Mouse (Mus musculus): ENCODE measurements around the gene Ufsp1. TPM values are rescaled to one million over a fixed set of nuclear protein-coding genes. Genes with fewer than 3 reads are reported as not detected.
"Not testable (repeated sequence)": the region's sequence is repeated elsewhere in the genome, so short reads cannot be mapped to it uniquely, and the experiment has no call there.

Gene Ufsp1
- polyA plus RNA-seq (2015; fragmentation: Nextera tagmentation; extraction: Ambion mirVana), result 18.2 and 18.7 TPM in 2 replicates

- H3K4me1 ChIP-seq, result peaks cover 39% of the 10 kb centered on the region
- H3K27me3 ChIP-seq (replicated peaks), result peaks cover 27% of the 10 kb centered on the region
- no peaks in the 10 kb centered on the region for H3K9me3 ChIP-seq
- peak within 1 kb of the TSS; percentile 87 for H3K27ac ChIP-seq
- H3K4me2 ChIP-seq, result peak within 1 kb of the TSS; percentile 98
- H3K36me3 ChIP-seq (replicated peaks), result peaks cover 38% of the 10 kb centered on the region
- ATAC-seq (replicated peaks), result peak; percentile 96
- under 1% methylated on average over 52 of the region's 52 CpGs for WGBS
- peak within 1 kb of the TSS; percentile 70 for H3K9ac ChIP-seq
- peak within 1 kb of the TSS; percentile 54 for H3K4me3 ChIP-seq
These were observed at the start of gene Ufsp1 for GRCm38 (mm10) chr5:137293839-137294743. Ufsp1 (plus strand) TSS chr5:137294629.

- 91% methylated on average over 14 of the region's 14 CpGs for WGBS
These were observed 30.3 kb upstream of the Ufsp1 start for GRCm38 (mm10) chr5:137263897-137264720.

GRCm38 (mm10) chr5:137264787-137265186, 29.6 kb upstream of the Ufsp1 start:
- H3K9me3 ChIP-seq, result no peaks in the 10 kb centered on the region
- no peaks in the 10 kb centered on the region; the same call in 1 of the 2 replicates for H3K4me1 ChIP-seq
- H3K4me3 ChIP-seq, result no peak overlapping the region
- H3K4me2 ChIP-seq, result no peak overlapping the region
- no peaks in the 10 kb centered on the region for H3K27me3 ChIP-seq (replicated peaks)
- WGBS, result 91% methylated on average over 11 of the region's 11 CpGs
- H3K9ac ChIP-seq, result no peak overlapping the region
- H3K36me3 ChIP-seq (replicated peaks), result no peaks in the 10 kb centered on the region
- no peak for ATAC-seq (replicated peaks)
- no peak overlapping the region for H3K27ac ChIP-seq

More at GRCm38 (mm10) chr5:137263897-137264720, 30.3 kb upstream of the Ufsp1 start:
- Histone ChIP-seq H3K27me3 (replicated peaks) (no peaks in the 10 kb centered on the region), H3K27ac (no peak overlapping the region), H3K36me3 (replicated peaks) (no peaks in the 10 kb centered on the region), H3K9me3 (no peaks in the 10 kb centered on the region), H3K4me2 (no peak overlapping the region), H3K4me1 (no peaks in the 10 kb centered on the region; the same call in 1 of the 2 replicates), H3K4me3 (no peak overlapping the region), H3K9ac (no peak overlapping the region)
- ATAC-seq (replicated peaks), result no peak

GRCm38 (mm10) chr5:137268131-137268910, 26.1 kb upstream of the Ufsp1 start:
- no peaks in the 10 kb centered on the region; the same call in 1 of the 2 replicates for H3K4me1 ChIP-seq
- H3K36me3 ChIP-seq (replicated peaks), result no peaks in the 10 kb centered on the region
- no peaks in the 10 kb centered on the region for H3K27me3 ChIP-seq (replicated peaks)
- WGBS, result 34% methylated on average over 15 of the region's 18 CpGs
- peak overlapping the region; percentile 22; the same call in 1 of the 2 replicates for H3K4me2 ChIP-seq
- H3K4me3 ChIP-seq, result no peak overlapping the region
- no peak overlapping the region for H3K27ac ChIP-seq
- no peak for ATAC-seq (replicated peaks)
- no peak overlapping the region for H3K9ac ChIP-seq
- peaks cover 6% of the 10 kb centered on the region; the same call in 1 of the 2 replicates for H3K9me3 ChIP-seq

- Histone ChIP-seq H3K27me3 (replicated peaks) (no peaks in the 10 kb centered on the region), H3K36me3 (replicated peaks) (no peaks in the 10 kb centered on the region), H3K9me3 (peaks cover 6% of the 10 kb centered on the region; the same call in 1 of the 2 replicates), H3K4me2 (no peak overlapping the region), H3K27ac (0 out of 2 replicates have a peak overlapping the region, but pooled peaks have one; percentile 26), H3K4me3 (no peak overlapping the region), H3K4me1 (no peaks in the 10 kb centered on the region), H3K9ac (no peak overlapping the region)
- WGBS, result 54% methylated on average over 18 of the region's 18 CpGs
- no peak for ATAC-seq (replicated peaks)
These were observed 16.8 kb upstream of the Ufsp1 start for GRCm38 (mm10) chr5:137277360-137278342.

- not testable (repeated sequence) for H3K4me3 ChIP-seq; H3K27me3 ChIP-seq (replicated peaks); H3K27ac ChIP-seq; H3K9me3 ChIP-seq; H3K9ac ChIP-seq; H3K36me3 ChIP-seq (replicated peaks); ATAC-seq (replicated peaks); H3K4me2 ChIP-seq
- WGBS, result 81% methylated on average over 5 of the region's 6 CpGs
- peaks cover 24% of the 10 kb centered on the region for H3K4me1 ChIP-seq
These were observed 10.0 kb upstream of the Ufsp1 start for GRCm38 (mm10) chr5:137284411-137284810.

GRCm38 (mm10) chr5:137285045-137285444, 9.4 kb upstream of the Ufsp1 start:
- peaks cover 11% of the 10 kb centered on the region for H3K27me3 ChIP-seq (replicated peaks)
- no peaks in the 10 kb centered on the region for H3K36me3 ChIP-seq (replicated peaks)
- H3K4me2 ChIP-seq, result no peak overlapping the region
- no peak overlapping the region for H3K27ac ChIP-seq
- no peak for ATAC-seq (replicated peaks)
- no peak overlapping the region for H3K4me3 ChIP-seq
- 65% methylated on average over 5 of the region's 5 CpGs for WGBS
- H3K9ac ChIP-seq, result no peak overlapping the region
- no peaks in the 10 kb centered on the region for H3K9me3 ChIP-seq
- H3K4me1 ChIP-seq, result peaks cover 28% of the 10 kb centered on the region

- peak overlapping the region; percentile 13; the same call in 1 of the 2 replicates for H3K9ac ChIP-seq
- H3K4me2 ChIP-seq, result peak overlapping the region; percentile 96
These were observed 8.4 kb upstream of the Ufsp1 start for GRCm38 (mm10) chr5:137285986-137286385.

GRCm38 (mm10) chr5:137286655-137287031, 7.8 kb upstream of the Ufsp1 start:
- Histone ChIP-seq H3K4me3 (peak overlapping the region; percentile 46), H3K27me3 (replicated peaks) (peaks cover 25% of the 10 kb centered on the region), H3K9ac (peak overlapping the region; percentile 59; the same call in 1 of the 2 replicates), H3K36me3 (replicated peaks) (no peaks in the 10 kb centered on the region), H3K4me1 (peaks cover 35% of the 10 kb centered on the region), H3K4me2 (peak overlapping the region; percentile 96), H3K27ac (peak overlapping the region; percentile 72), H3K9me3 (no peaks in the 10 kb centered on the region)
- ATAC-seq (replicated peaks), result peak; percentile 87
- 1% methylated on average over 13 of the region's 16 CpGs for WGBS

More at GRCm38 (mm10) chr5:137285986-137286385, 8.4 kb upstream of the Ufsp1 start:
- peak overlapping the region; percentile 46; the same call in 1 of the 2 replicates for H3K4me3 ChIP-seq
- no peaks in the 10 kb centered on the region for H3K36me3 ChIP-seq (replicated peaks)
- H3K27ac ChIP-seq, result peak overlapping the region; percentile 72
- H3K27me3 ChIP-seq (replicated peaks), result peaks cover 20% of the 10 kb centered on the region
- ATAC-seq (replicated peaks), result no peak
- WGBS, result 52% methylated on average over 7 of the region's 7 CpGs
- no peaks in the 10 kb centered on the region for H3K9me3 ChIP-seq
- H3K4me1 ChIP-seq, result peaks cover 35% of the 10 kb centered on the region

- ATAC-seq (replicated peaks), result peak; percentile 82
- H3K4me3 ChIP-seq, result peak within 1 kb of the TSS; percentile 46
- peaks cover 30% of the 10 kb centered on the region for H3K27me3 ChIP-seq (replicated peaks)
- no peaks in the 10 kb centered on the region for H3K36me3 ChIP-seq (replicated peaks)
- peaks cover 35% of the 10 kb centered on the region for H3K4me1 ChIP-seq
- WGBS, result 1% methylated on average over 40 of the region's 40 CpGs
- no peaks in the 10 kb centered on the region for H3K9me3 ChIP-seq
- H3K9ac ChIP-seq, result peak within 1 kb of the TSS; percentile 59
- peak within 1 kb of the TSS; percentile 96 for H3K4me2 ChIP-seq
- peak within 1 kb of the TSS; percentile 72 for H3K27ac ChIP-seq
These were observed 7.1 kb upstream of the Ufsp1 start, which contains the start of gene Ache for GRCm38 (mm10) chr5:137287032-137287952. Ache (plus strand) TSS chr5:137287519.

All from midbrain, embryonic 15.5 days (tissue).